Mouse (Mus musculus): ENCODE data around the gene 1700010B08Rik. TPM values are rescaled to one million over a fixed set of nuclear protein-coding genes. Genes with fewer than 3 reads are reported as not detected.
A peak's percentile ranks its signal among the peaks of the same experiment; 100 is the strongest.
"Not testable (repeated sequence)": the region's sequence is repeated elsewhere in the genome, so short reads cannot be mapped to it uniquely, and the experiment has no call there.

Gene 1700010B08Rik
- polyA plus RNA-seq, 1 experiment from 2014 or later, result not detected

GRCm38 (mm10) chr2:173698850-173699249 is 20.4 kb upstream of the 1700010B08Rik start:
- Histone ChIP-seq H3K27ac (no peak overlapping the region), H3K36me3 (peaks cover 54% of the 10 kb centered on the region), H3K4me1 (replicated peaks) (peaks cover 26% of the 10 kb centered on the region), H3K27me3 (no peaks in the 10 kb centered on the region), H3K4me2 (no peak overlapping the region), H3K4me3 (no peak overlapping the region), H3K9ac (no peak overlapping the region), H3K9me3 (no peaks in the 10 kb centered on the region)
- WGBS, result 96% methylated on average over 3 of the region's 3 CpGs
- ATAC-seq (ENCODE audit: low FRiP score), result no peak

GRCm38 (mm10) chr2:173702096-173702866 is 16.9 kb upstream of the 1700010B08Rik start:
- Histone ChIP-seq H3K4me3 (no peak overlapping the region), H3K36me3 (peaks cover 40% of the 10 kb centered on the region), H3K9ac (peak overlapping the region; percentile 39; the same call in 1 of the 2 replicates), H3K27ac (peak overlapping the region; percentile 82), H3K4me2 (no peak overlapping the region), H3K9me3 (no peaks in the 10 kb centered on the region), H3K27me3 (no peaks in the 10 kb centered on the region), H3K4me1 (replicated peaks) (peaks cover 41% of the 10 kb centered on the region)
- peak; percentile 70 for ATAC-seq (ENCODE audit: low FRiP score)
- WGBS, result 66% methylated on average over 16 of the region's 16 CpGs

DNA sequence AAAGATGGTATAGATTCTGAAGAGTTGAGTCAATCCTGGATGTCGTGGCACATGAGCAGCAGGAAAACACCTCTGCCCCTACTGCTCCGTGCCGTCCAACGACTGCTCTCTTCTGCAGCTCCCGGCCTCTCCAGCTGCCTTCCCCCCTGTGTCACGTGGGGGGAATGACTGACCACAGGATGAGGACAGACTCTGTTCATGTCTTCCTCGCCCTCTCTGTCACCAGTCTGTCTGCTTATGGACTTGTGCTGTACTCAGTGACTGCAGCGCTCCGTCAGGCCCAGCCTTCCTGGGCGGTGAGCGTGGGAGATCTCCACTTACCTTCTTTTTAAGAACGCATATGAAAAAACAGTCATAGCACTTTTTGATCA is 16.4 kb upstream of the 1700010B08Rik start:
- no peak for ATAC-seq (ENCODE audit: low FRiP score)
- H3K27ac ChIP-seq, result peak overlapping the region; percentile 82
- H3K4me3 ChIP-seq, result no peak overlapping the region
- H3K27me3 ChIP-seq, result no peaks in the 10 kb centered on the region
- peaks cover 41% of the 10 kb centered on the region for H3K4me1 ChIP-seq (replicated peaks)
- 85% methylated on average over 12 of the region's 12 CpGs for WGBS
- no peak overlapping the region for H3K9ac ChIP-seq
- H3K9me3 ChIP-seq, result no peaks in the 10 kb centered on the region
- no peak overlapping the region for H3K4me2 ChIP-seq
- peaks cover 38% of the 10 kb centered on the region for H3K36me3 ChIP-seq

DNA sequence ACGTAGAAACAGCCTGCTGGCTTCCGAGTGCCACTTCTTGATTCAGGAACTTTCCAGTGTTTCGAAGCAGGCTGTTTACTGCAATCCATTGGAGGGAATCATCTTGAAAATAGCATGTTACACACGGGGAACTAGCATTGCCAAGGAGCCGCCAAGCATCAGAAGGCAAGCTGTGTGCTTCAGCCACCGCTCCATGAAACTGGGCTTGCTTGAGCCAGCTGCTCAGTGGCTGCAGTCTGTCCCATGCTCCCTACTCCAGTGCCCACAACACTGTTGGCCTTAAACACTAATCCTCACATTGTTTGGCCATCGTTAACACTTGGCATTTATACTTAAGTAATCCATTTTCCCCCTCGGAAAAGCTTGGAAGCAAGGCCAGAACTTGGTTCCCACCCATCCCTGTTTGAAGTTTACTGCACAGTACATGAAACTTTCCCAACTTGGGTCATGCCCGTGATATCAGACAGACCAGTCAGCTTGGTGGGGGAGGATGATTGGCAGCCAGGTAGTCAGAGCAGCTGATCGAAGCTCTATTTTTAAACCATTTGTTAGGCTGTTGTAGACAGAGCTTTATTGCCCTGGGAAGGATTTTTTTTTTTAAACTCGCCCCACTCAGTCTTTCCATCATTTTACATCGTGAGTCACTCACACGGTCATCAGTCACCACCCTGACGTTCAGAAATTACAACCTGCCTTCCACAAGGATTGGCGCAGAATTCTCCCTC is 13.2 kb upstream of the 1700010B08Rik start:
- Histone ChIP-seq H3K4me3 (no peak overlapping the region), H3K4me2 (no peak overlapping the region), H3K4me1 (replicated peaks) (peaks cover 40% of the 10 kb centered on the region), H3K36me3 (peaks cover 18% of the 10 kb centered on the region), H3K9me3 (no peaks in the 10 kb centered on the region), H3K9ac (no peak overlapping the region), H3K27me3 (no peaks in the 10 kb centered on the region), H3K27ac (no peak overlapping the region)
- no peak for ATAC-seq (ENCODE audit: low FRiP score)
- WGBS, result 78% methylated on average over 15 of the region's 15 CpGs

GRCm38 (mm10) chr2:173707626-173708025 is 11.6 kb upstream of the 1700010B08Rik start:
- not testable (repeated sequence) for ATAC-seq (ENCODE audit: low FRiP score)

DNA sequence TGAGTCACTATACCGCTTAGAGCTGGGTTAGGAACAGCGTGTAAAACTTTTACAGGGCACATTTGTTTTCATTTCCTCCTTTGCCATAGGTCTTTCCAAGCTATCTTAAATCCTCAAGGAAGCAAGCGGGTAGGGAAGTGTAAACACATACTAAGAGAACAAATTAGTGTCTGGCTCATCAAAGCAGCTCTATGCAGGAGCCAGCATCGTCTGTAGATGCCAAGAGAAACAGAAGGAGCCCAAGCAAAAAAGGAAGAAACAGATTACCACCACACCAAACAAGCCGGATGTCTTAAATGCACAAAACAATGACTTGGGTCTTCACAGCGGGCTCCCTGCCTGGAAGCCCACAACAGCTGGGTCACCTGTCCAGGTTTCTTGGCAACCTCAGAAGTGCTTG is 9.0 kb upstream of the 1700010B08Rik start:
- Histone ChIP-seq H3K36me3 (no peaks in the 10 kb centered on the region), H3K4me3 (no peak overlapping the region), H3K4me1 (replicated peaks) (peaks cover 42% of the 10 kb centered on the region), H3K4me2 (no peak overlapping the region), H3K9ac (no peak overlapping the region), H3K9me3 (no peaks in the 10 kb centered on the region), H3K27me3 (no peaks in the 10 kb centered on the region), H3K27ac (no peak overlapping the region)
- 85% methylated on average over 6 of the region's 6 CpGs for WGBS
- ATAC-seq (ENCODE audit: low FRiP score), result no peak

More at GRCm38 (mm10) chr2:173707626-173708025, 11.6 kb upstream of the 1700010B08Rik start:
- not testable (repeated sequence) for H3K27me3 ChIP-seq, H3K9me3 ChIP-seq, H3K4me2 ChIP-seq, H3K9ac ChIP-seq, H3K4me3 ChIP-seq, H3K27ac ChIP-seq
- Histone ChIP-seq H3K36me3 (peaks cover 12% of the 10 kb centered on the region; the same call in 1 of the 2 replicates), H3K4me1 (replicated peaks) (peaks cover 34% of the 10 kb centered on the region)

DNA sequence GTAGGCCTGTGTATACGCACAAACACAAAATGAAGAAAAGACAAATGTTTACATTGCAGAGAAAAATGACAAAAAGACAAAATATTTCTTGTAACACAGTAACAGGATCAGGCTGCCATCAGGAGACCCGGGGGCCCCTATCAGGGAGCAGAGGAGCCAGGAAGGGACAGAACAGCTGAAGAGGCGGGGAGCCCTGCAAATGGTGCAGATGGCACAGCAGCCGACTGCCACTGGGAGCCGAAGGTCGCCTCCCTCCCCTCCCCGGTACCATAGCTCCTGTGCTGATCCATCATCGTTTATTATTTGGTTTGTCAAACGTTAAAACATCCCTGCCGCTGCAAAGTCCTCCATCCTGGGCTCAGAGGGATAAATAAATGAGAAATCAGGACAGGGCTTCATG is 6.6 kb upstream of the 1700010B08Rik start:
- 33% methylated on average over 10 of the region's 10 CpGs for WGBS
- H3K27me3 ChIP-seq, result no peaks in the 10 kb centered on the region
- ATAC-seq (ENCODE audit: low FRiP score), result no peak
- H3K4me2 ChIP-seq, result no peak overlapping the region
- peak overlapping the region; percentile 75 for H3K27ac ChIP-seq
- no peak overlapping the region for H3K9ac ChIP-seq
- peaks cover 35% of the 10 kb centered on the region for H3K4me1 ChIP-seq (replicated peaks)
- H3K36me3 ChIP-seq, result no peaks in the 10 kb centered on the region
- H3K4me3 ChIP-seq, result no peak overlapping the region
- no peaks in the 10 kb centered on the region for H3K9me3 ChIP-seq

- H3K9ac ChIP-seq, result no peak overlapping the region
- H3K27me3 ChIP-seq, result no peaks in the 10 kb centered on the region
- no peaks in the 10 kb centered on the region for H3K9me3 ChIP-seq
- H3K4me3 ChIP-seq, result no peak overlapping the region
- ATAC-seq (ENCODE audit: low FRiP score), result no peak
- peaks cover 35% of the 10 kb centered on the region for H3K4me1 ChIP-seq (replicated peaks)
- no peaks in the 10 kb centered on the region for H3K36me3 ChIP-seq
- H3K4me2 ChIP-seq, result no peak overlapping the region
- peak overlapping the region; percentile 75 for H3K27ac ChIP-seq
- WGBS, result 72% methylated on average over 4 of the region's 4 CpGs
Measured at GRCm38 (mm10) chr2:173713241-173713640, 6.0 kb upstream of the 1700010B08Rik start.

DNA sequence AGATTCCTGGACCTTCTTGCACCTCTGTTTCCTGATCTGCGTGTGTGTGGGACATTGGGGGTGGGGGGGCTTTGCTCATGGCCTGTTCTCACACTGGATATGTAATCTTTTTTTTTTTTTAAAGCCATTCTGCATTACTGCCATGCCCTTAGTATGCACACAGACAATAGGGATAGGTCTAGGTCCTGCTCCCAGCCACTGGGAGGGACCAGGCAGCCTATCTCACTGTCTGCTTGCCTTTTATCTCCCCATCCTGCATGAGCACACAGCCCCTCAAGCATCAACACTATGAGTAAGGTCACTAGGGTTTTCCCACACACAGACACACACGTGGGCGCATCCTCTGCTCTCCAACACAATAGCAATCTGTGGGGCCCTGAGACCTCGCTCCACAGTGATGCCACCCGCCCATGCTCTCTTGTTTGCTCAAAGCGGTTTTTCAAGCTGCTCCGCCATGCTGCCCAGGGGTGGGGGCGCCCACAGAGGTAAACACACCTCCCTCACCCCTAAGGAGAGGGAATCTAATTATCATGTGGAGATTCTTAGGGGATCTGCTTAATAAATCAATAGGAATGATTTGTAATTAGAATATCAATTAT is 4.5 kb upstream of the 1700010B08Rik start:
- H3K9me3 ChIP-seq, result no peaks in the 10 kb centered on the region
- no peaks in the 10 kb centered on the region for H3K36me3 ChIP-seq
- 20% methylated on average over 8 of the region's 8 CpGs for WGBS
- peak overlapping the region; percentile 46; the same call in 1 of the 2 replicates for H3K9ac ChIP-seq
- peak; percentile 39; the same call in 1 of the 2 replicates for ATAC-seq (ENCODE audit: low FRiP score)
- no peak overlapping the region for H3K4me3 ChIP-seq
- H3K27ac ChIP-seq, result peak overlapping the region; percentile 75
- H3K4me2 ChIP-seq, result no peak overlapping the region
- no peaks in the 10 kb centered on the region for H3K27me3 ChIP-seq
- peaks cover 35% of the 10 kb centered on the region for H3K4me1 ChIP-seq (replicated peaks)

DNA sequence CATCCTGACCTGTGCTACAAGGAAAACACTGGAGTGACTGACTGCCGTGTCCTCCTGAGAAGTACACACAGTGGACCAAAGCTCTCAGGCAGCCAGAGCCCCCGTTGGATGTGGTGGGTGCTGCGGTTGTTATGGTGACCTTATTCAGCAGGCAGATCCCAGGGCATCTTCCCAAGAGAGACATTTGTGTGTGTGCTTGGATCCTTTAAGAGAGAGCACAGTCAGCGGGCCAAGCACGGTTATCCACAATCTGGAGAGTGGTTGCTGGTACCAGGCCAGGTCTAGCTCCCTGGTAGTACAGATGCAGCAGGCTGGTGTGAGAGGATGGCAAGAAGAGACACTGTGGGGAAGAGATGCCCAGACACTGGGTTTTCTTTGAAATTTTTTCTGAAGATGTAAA is 2.2 kb upstream of the 1700010B08Rik start:
- 87% methylated on average over 5 of the region's 5 CpGs for WGBS
- Histone ChIP-seq H3K4me3 (no peak overlapping the region), H3K27me3 (no peaks in the 10 kb centered on the region), H3K27ac (no peak overlapping the region), H3K36me3 (no peaks in the 10 kb centered on the region), H3K4me1 (replicated peaks) (peaks cover 33% of the 10 kb centered on the region), H3K4me2 (no peak overlapping the region), H3K9ac (no peak overlapping the region), H3K9me3 (no peaks in the 10 kb centered on the region)
- no peak for ATAC-seq (ENCODE audit: low FRiP score)

DNA sequence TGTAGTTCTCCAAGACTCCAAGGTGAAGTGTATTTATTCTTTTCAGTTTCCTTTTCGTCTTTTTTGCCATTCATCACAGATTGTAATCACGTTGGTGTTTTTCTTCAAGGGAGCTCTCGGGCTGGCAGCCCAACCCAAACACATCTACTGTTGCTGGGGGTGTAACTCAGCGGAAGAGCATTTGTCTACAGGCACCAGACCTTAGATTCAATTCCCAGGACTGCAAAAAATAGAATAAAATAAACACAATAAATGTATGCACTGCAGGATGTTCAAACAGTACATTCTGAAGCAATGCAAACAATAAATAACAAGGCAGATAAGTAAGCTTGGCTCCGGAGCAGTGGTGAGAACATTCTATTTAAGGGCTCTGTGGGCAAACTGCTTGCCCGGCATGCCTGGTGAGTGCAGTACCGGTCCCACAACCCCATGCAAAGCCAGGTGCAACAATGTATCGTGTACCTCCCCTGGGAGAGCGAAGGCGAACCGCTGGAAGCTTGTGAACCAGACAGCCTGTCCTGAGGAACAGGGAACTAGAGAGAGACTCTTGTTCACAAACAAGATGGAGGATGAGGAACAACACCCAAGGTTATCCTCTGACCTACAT is 3.1 kb downstream of the 1700010B08Rik start:
- 69% methylated on average over 11 of the region's 11 CpGs for WGBS

GRCm38 (mm10) chr2:173724382-173724781 is 5.2 kb downstream of the 1700010B08Rik start:
- no peaks in the 10 kb centered on the region for H3K36me3 ChIP-seq
- H3K4me2 ChIP-seq, result no peak overlapping the region
- 17% methylated on average over 14 of the region's 14 CpGs for WGBS
- H3K4me1 ChIP-seq (replicated peaks), result peaks cover 4% of the 10 kb centered on the region
- H3K4me3 ChIP-seq, result no peak overlapping the region
- H3K9ac ChIP-seq, result no peak overlapping the region
- no peak overlapping the region for H3K27ac ChIP-seq
- H3K27me3 ChIP-seq, result no peaks in the 10 kb centered on the region
- ATAC-seq (ENCODE audit: low FRiP score), result peak; percentile 44
- H3K9me3 ChIP-seq, result no peaks in the 10 kb centered on the region

More for the DNA sequence above, 3.1 kb downstream of the 1700010B08Rik start:
- no peaks in the 10 kb centered on the region for H3K9me3 ChIP-seq
- no peak for ATAC-seq (ENCODE audit: low FRiP score)
- H3K9ac ChIP-seq, result no peak overlapping the region
- H3K27me3 ChIP-seq, result no peaks in the 10 kb centered on the region
- no peak overlapping the region for H3K27ac ChIP-seq
- peaks cover 4% of the 10 kb centered on the region for H3K4me1 ChIP-seq (replicated peaks)
- H3K4me2 ChIP-seq, result no peak overlapping the region
- no peaks in the 10 kb centered on the region for H3K36me3 ChIP-seq
- no peak overlapping the region for H3K4me3 ChIP-seq
